Mouse (Mus musculus): Measurements from ENCODE around the gene Prr5l.

GRCm38 (mm10) chr2:101894126-101894525 is 11.3 kb upstream of the Prr5l start:
- TF ChIP-seq CTCF (IDR thresholded peaks at IDR 0.05; ENCODE audit: low read depth, low read length) (no peak), POLR2AphosphoS5 (IDR thresholded peaks at IDR 0.05; ENCODE audit: insufficient replicate concordance, low read depth, low read length) (no peak), GATA1 (IDR thresholded peaks at IDR 0.05; ENCODE audit: borderline replicate concordance, low read length) (no peak)
